ENCODE assay signal across 9 mouse cellular contexts in the genomic region with DNA sequence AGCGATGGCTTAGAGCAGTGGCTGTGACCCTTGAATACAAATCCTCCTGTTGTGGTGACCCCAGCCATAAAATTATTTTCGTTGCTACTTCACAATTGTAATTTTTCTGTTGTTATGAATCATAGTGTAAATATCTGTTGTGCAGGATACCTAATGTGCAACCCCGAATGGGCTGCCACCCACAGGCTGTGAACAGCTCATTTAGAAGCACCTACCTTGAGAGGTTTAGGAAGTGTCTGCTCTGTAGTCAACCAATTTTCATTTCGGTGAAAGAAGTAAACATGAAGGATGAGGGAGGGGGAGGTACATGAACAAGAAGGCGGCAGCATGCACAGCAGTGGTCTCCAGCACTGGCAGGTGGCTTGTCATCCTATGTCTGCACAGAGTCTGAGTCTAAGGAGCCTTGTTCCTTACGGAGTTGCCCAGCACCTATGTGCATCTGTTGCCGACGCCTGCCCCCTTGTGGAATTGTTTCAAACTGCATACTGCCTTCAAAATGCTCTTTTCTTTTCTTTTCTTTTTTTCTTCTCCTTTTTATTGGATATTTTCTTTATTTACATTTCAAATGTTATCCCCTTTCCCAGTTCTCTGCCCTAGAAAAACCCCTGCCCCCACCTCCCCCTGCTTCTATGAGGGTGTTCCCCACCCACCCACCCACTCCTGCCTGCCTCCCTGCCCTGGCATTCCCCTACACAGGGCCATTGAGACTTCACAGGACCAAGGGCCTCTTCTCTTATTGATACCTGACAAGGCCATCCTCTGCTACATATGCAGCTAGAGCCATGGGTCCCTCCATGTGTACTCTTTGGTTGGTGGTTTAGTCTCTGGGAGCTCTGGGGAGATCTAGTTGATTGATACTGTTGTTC. TPM values are rescaled to one million over a fixed set of nuclear protein-coding genes. Genes with fewer than 3 reads are reported as not detected.
DNase-seq lines count a peak whose midpoint lies in the region; ATAC-seq and TF ChIP-seq lines count a peak whose summit lies in the region.
"Had no signal": no experiment of that assay in that cellular context is flagged by ENCODE, and none has a peak within 500 bp of the region (broad histone marks: within the 10 kb centered on the region; RNA-seq: fewer than 3 reads in every experiment).

No protein-coding gene starts in this region.

- TF ChIP-seq CTCF in lung, embryonic 14.5 days (IDR thresholded peaks at IDR 0.05; ENCODE audit: low read depth), result peak; percentile 85

- no peaks in the 10 kb centered on the region for H3K27me3 ChIP-seq in forebrain, embryonic 11.5 days (ENCODE audit: control insufficient read depth, insufficient read depth, low read length)
- H3K27me3 ChIP-seq in kidney, embryonic 14.5 days (ENCODE audit: control insufficient read depth, insufficient read depth, low read length), result no peaks in the 10 kb centered on the region
- no peaks in the 10 kb centered on the region for H3K27me3 ChIP-seq in lung, embryonic 14.5 days (ENCODE audit: insufficient read depth, low read length)
- H3K27me3 ChIP-seq: heart, embryonic 15.5 days; stomach, embryonic 15.5 days had no signal

- H3K4me2 ChIP-seq in forebrain, embryonic 11.5 days (ENCODE audit: low read depth, low read length, severe bottlenecking), result no peak overlapping the region
- H3K4me2 ChIP-seq in kidney, embryonic 14.5 days (replicated peaks; ENCODE audit: low read depth, low read length), result no peak overlapping the region
- no peak overlapping the region for H3K4me2 ChIP-seq in lung, embryonic 14.5 days
- H3K4me2 ChIP-seq: heart, embryonic 15.5 days; stomach, embryonic 15.5 days had no signal

- H3K9ac ChIP-seq in forebrain, embryonic 11.5 days (ENCODE audit: low read length), result no peak overlapping the region
- no peak overlapping the region for H3K9ac ChIP-seq in kidney, embryonic 14.5 days (ENCODE audit: low read depth, low read length)
- no peak overlapping the region for H3K9ac ChIP-seq in lung, embryonic 14.5 days
- H3K9ac ChIP-seq: heart, embryonic 15.5 days; stomach, embryonic 15.5 days had no signal

- ATAC-seq in forebrain, embryonic 11.5 days (replicated peaks; ENCODE audit: low FRiP score), result peak; percentile 88
- peak; percentile 82; the same call in 1 of the 2 replicates for ATAC-seq in kidney, embryonic 14.5 days (ENCODE audit: low FRiP score, low TSS enrichment)
- peak; percentile 74; the same call in 1 of the 2 replicates for ATAC-seq in lung, embryonic 14.5 days (ENCODE audit: insufficient read depth)

- H3K4me1 ChIP-seq in forebrain, embryonic 11.5 days (replicated peaks; ENCODE audit: control insufficient read depth, insufficient read depth, low read length), result no peaks in the 10 kb centered on the region
- H3K4me1 ChIP-seq in kidney, embryonic 14.5 days (ENCODE audit: control insufficient read depth, insufficient read depth, low read length), result no peaks in the 10 kb centered on the region
- no peaks in the 10 kb centered on the region for H3K4me1 ChIP-seq in lung, embryonic 14.5 days (ENCODE audit: insufficient read depth)
- H3K4me1 ChIP-seq: heart, embryonic 15.5 days; stomach, embryonic 15.5 days had no signal

- no peak overlapping the region for H3K4me3 ChIP-seq in forebrain, embryonic 11.5 days (ENCODE audit: low read depth, low read length)
- H3K4me3 ChIP-seq in kidney, embryonic 14.5 days (ENCODE audit: low read length), result no peak overlapping the region
- no peak overlapping the region for H3K4me3 ChIP-seq in lung, embryonic 14.5 days (ENCODE audit: low read depth, low read length)
- H3K4me3 ChIP-seq: heart, embryonic 15.5 days; stomach, embryonic 15.5 days had no signal

- no peaks in the 10 kb centered on the region for H3K36me3 ChIP-seq in forebrain, embryonic 11.5 days (ENCODE audit: control insufficient read depth, insufficient read depth, low read length)
- no peaks in the 10 kb centered on the region for H3K36me3 ChIP-seq in kidney, embryonic 14.5 days (ENCODE audit: control insufficient read depth, insufficient read depth, low read length)
- no peaks in the 10 kb centered on the region for H3K36me3 ChIP-seq in lung, embryonic 14.5 days (ENCODE audit: insufficient read depth)
- H3K36me3 ChIP-seq: heart, embryonic 15.5 days; stomach, embryonic 15.5 days had no signal

- DNase-seq in urinary bladder, postnatal 25 days (ENCODE audit: low spot score), result peak; percentile 35
- DNase-seq in urinary bladder, postnatal 10 days (ENCODE audit: low spot score), result no peak
- DNase-seq in brain, embryonic 18.5 days (ENCODE audit: low read depth, low spot score), result peak; percentile 39
- DNase-seq in forebrain, embryonic 11.5 days (ENCODE audit: low spot score), result peak; percentile 73
- peak; percentile 84 for DNase-seq in lung, embryonic 14.5 days
- peak; percentile 78 for DNase-seq in retina, embryonic 14.5 days (ENCODE audit: low spot score)

- 46% methylated on average over 8 of the region's 8 CpGs for WGBS in forebrain, embryonic 11.5 days
- 39% methylated on average over 8 of the region's 8 CpGs for WGBS in kidney, embryonic 14.5 days
- 38% methylated on average over 8 of the region's 8 CpGs for WGBS in lung, embryonic 14.5 days

- H3K9me3 ChIP-seq in forebrain, embryonic 11.5 days (ENCODE audit: control insufficient read depth, low read length), result no peaks in the 10 kb centered on the region
- H3K9me3 ChIP-seq in kidney, embryonic 14.5 days (ENCODE audit: control insufficient read depth, low read length), result no peaks in the 10 kb centered on the region
- H3K9me3 ChIP-seq in lung, embryonic 14.5 days (ENCODE audit: low read depth, low read length), result no peaks in the 10 kb centered on the region
- H3K9me3 ChIP-seq: heart, embryonic 15.5 days; stomach, embryonic 15.5 days had no signal

- H3K27ac ChIP-seq in forebrain, embryonic 11.5 days (ENCODE audit: low read depth, low read length), result no peak overlapping the region
- H3K27ac ChIP-seq in kidney, embryonic 14.5 days (ENCODE audit: low read depth, low read length), result no peak overlapping the region
- H3K27ac ChIP-seq in lung, embryonic 14.5 days (ENCODE audit: low read depth), result no peak overlapping the region
- H3K27ac ChIP-seq: heart, embryonic 15.5 days; stomach, embryonic 15.5 days had no signal

RNA-seq across cellular contexts. Expression of a gene that starts 25.8 kb away (rescaled TPM):
- 97.3 and 102 TPM in 2 replicates for polyA plus RNA-seq in forebrain, embryonic 11.5 days (2014; fragmentation: Nextera tagmentation; extraction: Ambion mirVana)
- 134 and 146 TPM in 2 replicates for polyA plus RNA-seq in kidney, embryonic 14.5 days (2014; fragmentation: Nextera tagmentation; extraction: Ambion mirVana)
- polyA plus RNA-seq in lung, embryonic 14.5 days (2014; fragmentation: Nextera tagmentation; extraction: Ambion mirVana), result 117 and 122 TPM in 2 replicates

RNA-seq across cellular contexts. Expression of a gene that starts 29.3 kb away (rescaled TPM):
- 0.39 TPM in 1 of 2 replicates, not detected in the other for polyA plus RNA-seq in forebrain, embryonic 11.5 days (2014; fragmentation: Nextera tagmentation; extraction: Ambion mirVana)
- polyA plus RNA-seq in kidney, embryonic 14.5 days (2014; fragmentation: Nextera tagmentation; extraction: Ambion mirVana), result not detected in 2 replicates
- not detected in 2 replicates for polyA plus RNA-seq in lung, embryonic 14.5 days (2014; fragmentation: Nextera tagmentation; extraction: Ambion mirVana)
- polyA plus RNA-seq: heart, embryonic 15.5 days; stomach, embryonic 15.5 days had no signal
